Mouse (Mus musculus) cerebellum, adult 9-10 months (tissue): ENCODE measurements around the gene Gm10277.

Experiments
- DNase-seq: peaks from one replicate; pipeline ENCODE4 v3.0.0; 2022

Gm10277 gene

GRCm38 (mm10) chr11:77787707-77788106 lies at the start of gene Gm10277:
Gene Gm10277 (minus strand): TSS chr11:77787747.
- DNase-seq = no peak

GRCm38 (mm10) chr11:77836751-77837150 lies 49.2 kb upstream of the Gm10277 start:
- DNase-seq = no peak

DNA sequence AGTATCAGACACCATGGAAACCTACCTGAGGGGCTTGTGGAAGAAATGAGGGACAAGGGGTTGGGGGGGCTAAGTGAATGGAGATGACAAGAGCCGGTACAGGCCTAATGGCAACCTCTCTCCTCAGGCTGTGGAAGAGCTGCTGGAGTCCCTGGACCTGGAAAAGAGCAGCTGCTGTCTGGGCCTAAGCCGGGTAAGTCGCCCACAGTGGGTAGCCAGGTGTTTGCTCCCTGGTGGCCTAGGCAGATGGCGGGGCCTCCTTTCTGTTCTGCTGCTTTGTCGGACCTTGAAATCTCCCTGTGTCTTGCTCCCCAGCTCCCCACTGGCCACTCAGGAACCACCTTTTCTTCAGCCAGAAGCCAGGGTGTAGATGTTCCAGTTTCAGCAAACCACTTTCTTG lies 48.7 kb upstream of the Gm10277 start:
- DNase-seq = no peak

GRCm38 (mm10) chr11:77835109-77835508 lies 47.6 kb upstream of the Gm10277 start:
- no peak for DNase-seq

DNA sequence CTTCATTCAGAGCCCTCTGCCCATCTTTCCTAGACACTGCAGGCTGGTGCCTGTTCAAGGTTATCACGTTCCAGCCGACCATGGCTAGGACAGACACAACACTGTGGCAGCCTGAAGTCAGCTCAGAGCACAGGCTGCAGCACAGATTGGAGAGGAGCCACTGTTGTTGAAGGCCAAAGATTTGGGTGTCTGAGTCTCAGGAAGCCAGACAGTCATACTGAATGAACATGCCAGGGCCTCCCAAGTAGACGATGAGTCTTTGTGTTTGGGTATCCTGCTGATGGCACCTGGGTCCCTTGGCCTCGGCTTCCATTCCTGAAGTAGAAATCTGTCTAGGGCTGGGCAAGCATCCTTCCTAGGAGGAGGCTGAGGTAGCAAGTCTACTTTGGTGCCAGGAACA lies 45.0 kb upstream of the Gm10277 start:
- DNase-seq = no peak

DNA sequence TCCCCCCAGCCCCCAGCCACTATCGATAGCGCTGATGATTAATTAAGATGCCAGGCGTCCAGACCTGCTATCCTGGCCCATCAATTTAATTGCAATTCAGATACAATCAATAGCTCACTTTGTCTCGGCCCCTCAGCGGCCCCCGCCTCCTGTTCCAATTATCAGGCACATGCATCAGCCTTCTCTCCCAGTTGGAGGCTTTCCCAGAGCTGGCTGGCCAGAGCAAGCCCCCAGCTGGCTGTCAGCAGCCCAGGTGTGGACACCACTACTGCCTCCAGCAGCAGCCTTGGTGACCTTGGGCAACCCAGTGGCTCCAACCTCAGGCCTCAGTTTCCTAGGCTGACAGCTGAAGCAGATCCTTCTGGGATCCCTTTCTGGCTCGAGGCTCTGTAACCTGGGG lies 43.3 kb upstream of the Gm10277 start:
- no peak for DNase-seq

GRCm38 (mm10) chr11:77829043-77829841 lies 41.7 kb upstream of the Gm10277 start:
- no peak for DNase-seq

GRCm38 (mm10) chr11:77828163-77828562 lies 40.6 kb upstream of the Gm10277 start:
- DNase-seq = no peak

- peak; percentile 90 for DNase-seq
These were observed 39.9 kb upstream of the Gm10277 start for GRCm38 (mm10) chr11:77827241-77827995.

GRCm38 (mm10) chr11:77826311-77826710 lies 38.8 kb upstream of the Gm10277 start:
- DNase-seq = no peak

GRCm38 (mm10) chr11:77825853-77826252 lies 38.3 kb upstream of the Gm10277 start:
- peak; percentile 85 for DNase-seq

DNA sequence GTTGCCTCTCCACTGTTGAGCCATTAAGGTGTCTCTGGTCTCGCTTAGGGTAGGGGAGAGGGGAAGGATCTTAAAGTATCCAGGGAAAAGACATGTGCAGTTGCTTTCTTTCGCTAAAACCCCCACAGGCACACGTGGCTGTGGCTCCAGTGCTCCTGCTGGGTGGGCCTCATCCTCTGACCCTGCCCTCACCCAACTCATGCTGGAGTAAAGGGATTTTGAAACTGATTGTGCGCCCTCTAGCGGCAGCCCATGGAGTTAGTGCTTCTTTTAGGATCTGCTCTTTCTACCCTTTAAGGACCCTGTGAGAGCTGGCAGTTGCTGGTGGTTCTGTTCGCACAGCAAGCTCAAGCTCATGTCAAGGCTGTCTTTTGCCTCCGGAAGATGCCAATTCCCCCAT lies 35.2 kb upstream of the Gm10277 start:
- DNase-seq = peak; percentile 74

GRCm38 (mm10) chr11:77821648-77822047 lies 34.1 kb upstream of the Gm10277 start:
- peak; percentile 86 for DNase-seq

- DNase-seq = no peak
These were observed 28.5 kb upstream of the Gm10277 start for GRCm38 (mm10) chr11:77816003-77816402.

- no peak for DNase-seq
These were observed 26.4 kb upstream of the Gm10277 start for GRCm38 (mm10) chr11:77813969-77814368.

- DNase-seq = no peak
These were observed 22.5 kb upstream of the Gm10277 start for GRCm38 (mm10) chr11:77810018-77810417.

GRCm38 (mm10) chr11:77809215-77809614 lies 21.7 kb upstream of the Gm10277 start:
- DNase-seq = no peak

DNA sequence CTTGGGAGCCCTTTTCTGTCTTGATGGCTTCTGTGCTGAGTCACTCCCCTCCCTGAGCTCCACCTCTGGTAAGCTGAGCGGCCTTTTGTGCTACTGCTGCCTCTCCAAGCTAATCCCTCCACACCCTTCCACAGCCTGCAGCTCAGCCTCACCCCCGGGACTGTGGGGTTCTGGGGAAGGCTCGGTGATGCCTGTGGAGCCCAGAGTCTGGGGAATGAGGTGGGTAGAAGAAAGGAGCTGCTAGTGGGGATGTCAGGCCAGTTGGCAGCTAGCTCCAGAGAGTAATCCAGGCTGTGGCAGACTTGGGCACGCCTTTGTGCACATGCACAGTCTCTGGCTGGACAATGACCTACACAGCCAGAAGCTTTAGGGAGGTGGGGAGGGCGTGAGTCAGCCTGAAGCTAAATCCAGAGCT lies 20.5 kb upstream of the Gm10277 start:
- DNase-seq = no peak

- no peak for DNase-seq
These were observed 19.3 kb upstream of the Gm10277 start for GRCm38 (mm10) chr11:77806855-77807254.

DNA sequence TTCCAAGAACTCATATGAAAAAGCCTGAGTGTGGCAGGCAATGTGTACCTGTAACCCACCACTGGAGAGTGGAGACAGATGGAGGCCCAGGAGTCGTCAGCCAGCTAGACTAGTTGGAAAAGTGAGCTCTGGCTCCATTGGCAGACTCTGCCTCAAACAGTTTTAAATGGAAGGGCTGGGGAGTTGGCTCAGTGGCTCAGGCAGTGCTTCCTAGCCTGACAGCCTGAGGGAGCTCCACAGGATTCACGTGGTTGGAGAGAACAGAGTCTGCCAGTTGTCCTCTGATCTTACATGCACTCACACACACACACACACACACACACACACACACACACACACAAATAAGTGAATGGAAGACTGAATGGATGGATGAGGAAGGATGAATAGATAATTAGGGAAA lies 18.7 kb upstream of the Gm10277 start:
- no peak for DNase-seq

- DNase-seq = no peak
These were observed 14.9 kb upstream of the Gm10277 start for GRCm38 (mm10) chr11:77802341-77802865.

- DNase-seq = no peak
These were observed 13.5 kb upstream of the Gm10277 start for GRCm38 (mm10) chr11:77800869-77801701.

- no peak for DNase-seq
These were observed 12.9 kb upstream of the Gm10277 start for GRCm38 (mm10) chr11:77800491-77800868.
